Mouse (Mus musculus): ENCODE results near the gene Brpf1. TPM values are rescaled to one million over a fixed set of nuclear protein-coding genes. Genes with fewer than 3 reads are reported as not detected.
"Not testable (repeated sequence)": the region's sequence is repeated elsewhere in the genome, so short reads cannot be mapped to it uniquely, and the experiment has no call there.

Gene Brpf1
- total RNA-seq, 2 experiments from 2014 or later: 20.9 to 25.5 TPM

GRCm38 (mm10) chr6:113306322-113306985 lies 483 bp upstream of the Brpf1 start:
- peak; percentile 99 to 100 for DNase-seq (ENCODE audit: low spot score in 2 of 2)

GRCm38 (mm10) chr6:113307481-113308121 lies 664 bp downstream of the Brpf1 start:
- peak; percentile 37 to 52 for DNase-seq (ENCODE audit: low spot score in 2 of 2)

GRCm38 (mm10) chr6:113308141-113308540 lies 1.2 kb downstream of the Brpf1 start:
- no peak for DNase-seq (ENCODE audit: low spot score in 2 of 2)

GRCm38 (mm10) chr6:113315972-113316371 lies 9.0 kb downstream of the Brpf1 start:
- DNase-seq (ENCODE audit: low spot score in 2 of 2): no peak

GRCm38 (mm10) chr6:113326533-113327315 lies 19.8 kb downstream of the Brpf1 start, which contains the start of gene Ogg1:
Ogg1 (plus strand) TSS chr6:113326972.
- peak; percentile 90 to 95 for DNase-seq (ENCODE audit: low spot score in 2 of 2)

GRCm38 (mm10) chr6:113329396-113329795 lies 22.5 kb downstream of the Brpf1 start:
- no peak for DNase-seq (ENCODE audit: low spot score in 2 of 2)

GRCm38 (mm10) chr6:113330547-113330946 lies 23.6 kb downstream of the Brpf1 start:
- no peak for DNase-seq (ENCODE audit: low spot score in 2 of 2)

GRCm38 (mm10) chr6:113331721-113332120 lies 24.8 kb downstream of the Brpf1 start:
- no peak for DNase-seq (ENCODE audit: low spot score in 2 of 2)

GRCm38 (mm10) chr6:113332734-113333133 lies 25.8 kb downstream of the Brpf1 start:
- not testable (repeated sequence) for DNase-seq (ENCODE audit: low spot score in 2 of 2)

GRCm38 (mm10) chr6:113333137-113333950 lies 26.4 kb downstream of the Brpf1 start:
- DNase-seq (ENCODE audit: low spot score in 2 of 2): peak in 1 of 2 experiments; percentile 54

- no peak for DNase-seq (ENCODE audit: low spot score in 2 of 2)
These were observed 27.3 kb downstream of the Brpf1 start for GRCm38 (mm10) chr6:113334216-113334615.

GRCm38 (mm10) chr6:113336852-113337620 lies 30.1 kb downstream of the Brpf1 start:
- DNase-seq (ENCODE audit: low spot score in 2 of 2): no peak

- no peak for DNase-seq (ENCODE audit: low spot score in 2 of 2)
These were observed 34.6 kb downstream of the Brpf1 start for GRCm38 (mm10) chr6:113341574-113341973.

GRCm38 (mm10) chr6:113342297-113342696 lies 35.4 kb downstream of the Brpf1 start:
- no peak for DNase-seq (ENCODE audit: low spot score in 2 of 2)

- DNase-seq (ENCODE audit: low spot score in 2 of 2): peak; percentile 76 to 84
These were observed 36.5 kb downstream of the Brpf1 start, which contains the start of gene Camk1 for GRCm38 (mm10) chr6:113343177-113344092. Camk1 (minus strand) TSS chr6:113343984.

- peak in 1 of 2 experiments; percentile 53 for DNase-seq (ENCODE audit: low spot score in 2 of 2)
These were observed 37.4 kb downstream of the Brpf1 start for GRCm38 (mm10) chr6:113344321-113344720.

- no peak for DNase-seq (ENCODE audit: low spot score in 2 of 2)
These were observed 40.0 kb downstream of the Brpf1 start for GRCm38 (mm10) chr6:113346897-113347296.

GRCm38 (mm10) chr6:113350538-113350937 lies 43.6 kb downstream of the Brpf1 start:
- no peak for DNase-seq (ENCODE audit: low spot score in 2 of 2)

- DNase-seq (ENCODE audit: low spot score in 2 of 2): no peak
These were observed 44.2 kb downstream of the Brpf1 start for GRCm38 (mm10) chr6:113351161-113351560.
